Comparison of ENCODE assay signal across 23 mouse cellular contexts in genomic region chr8:87427188-87427587, GRCm38 (mm10). TPM values are rescaled to one million over a fixed set of nuclear protein-coding genes. Genes with fewer than 3 reads are reported as not detected.
DNase-seq lines count a peak whose midpoint lies in the region; ATAC-seq and TF ChIP-seq lines count a peak whose summit lies in the region.
"Had no signal": no experiment of that assay in that cellular context is flagged by ENCODE, and none has a peak within 500 bp of the region (broad histone marks: within the 10 kb centered on the region; RNA-seq: fewer than 3 reads in every experiment).

No protein-coding gene starts in this region.

- H3K36me3 ChIP-seq in intestine, embryonic 15.5 days: no peaks in the 10 kb centered on the region
- H3K36me3 ChIP-seq in intestine, embryonic 16.5 days (ENCODE audit: control insufficient read depth, insufficient read depth, low read length): no peaks in the 10 kb centered on the region
- H3K36me3 ChIP-seq in intestine, postnatal 0 days (ENCODE audit: control insufficient read depth, insufficient read depth): no peaks in the 10 kb centered on the region
- H3K36me3 ChIP-seq: G1E had no signal

- no peak overlapping the region for H3K9ac ChIP-seq in intestine, embryonic 15.5 days
- no peak overlapping the region for H3K9ac ChIP-seq in intestine, embryonic 16.5 days (ENCODE audit: low read depth, low read length)
- H3K9ac ChIP-seq in intestine, postnatal 0 days (ENCODE audit: low read depth, low read length): no peak overlapping the region

- H3K9me3 ChIP-seq in intestine, embryonic 15.5 days: no peaks in the 10 kb centered on the region
- H3K9me3 ChIP-seq in intestine, embryonic 16.5 days (ENCODE audit: control insufficient read depth, low read length): no peaks in the 10 kb centered on the region
- H3K9me3 ChIP-seq in intestine, postnatal 0 days (ENCODE audit: control insufficient read depth): no peaks in the 10 kb centered on the region

- no peaks in the 10 kb centered on the region for H3K27me3 ChIP-seq in intestine, embryonic 15.5 days (replicated peaks)
- H3K27me3 ChIP-seq in intestine, embryonic 16.5 days (replicated peaks; ENCODE audit: control insufficient read depth, insufficient read depth, low read length): no peaks in the 10 kb centered on the region
- H3K27me3 ChIP-seq in intestine, postnatal 0 days (replicated peaks; ENCODE audit: control insufficient read depth, insufficient read depth, low read length): no peaks in the 10 kb centered on the region

- no peak overlapping the region for H3K4me2 ChIP-seq in intestine, embryonic 15.5 days (replicated peaks)
- H3K4me2 ChIP-seq in intestine, embryonic 16.5 days (ENCODE audit: low read depth, low read length): no peak overlapping the region
- H3K4me2 ChIP-seq in intestine, postnatal 0 days (replicated peaks; ENCODE audit: low read depth): no peak overlapping the region

- H3K27ac ChIP-seq in intestine, embryonic 15.5 days: no peak overlapping the region
- H3K27ac ChIP-seq in intestine, embryonic 16.5 days (ENCODE audit: low read length): no peak overlapping the region
- H3K27ac ChIP-seq in intestine, postnatal 0 days (ENCODE audit: low read depth, low read length): no peak overlapping the region

- no peak for TF ChIP-seq CTCF in intestine, postnatal 0 days (IDR thresholded peaks at IDR 0.05; ENCODE audit: low read depth)

- H3K4me3 ChIP-seq in intestine, embryonic 15.5 days (replicated peaks): no peak overlapping the region
- no peak overlapping the region for H3K4me3 ChIP-seq in intestine, embryonic 16.5 days (ENCODE audit: low read length)
- H3K4me3 ChIP-seq in intestine, postnatal 0 days (ENCODE audit: low read depth, low read length): no peak overlapping the region

- no peaks in the 10 kb centered on the region for H3K4me1 ChIP-seq in intestine, embryonic 15.5 days (replicated peaks)
- H3K4me1 ChIP-seq in intestine, embryonic 16.5 days (ENCODE audit: control insufficient read depth, insufficient read depth, low read length): peaks cover 2% of the 10 kb centered on the region; the same call in 1 of the 2 replicates
- no peaks in the 10 kb centered on the region for H3K4me1 ChIP-seq in intestine, postnatal 0 days (replicated peaks; ENCODE audit: control insufficient read depth, insufficient read depth, low read length)

- peak; percentile 18 for DNase-seq in heart, adult 11 months
- DNase-seq in heart, adult 18-20 months: no peak
- no peak for DNase-seq in retina, postnatal 1 day
- DNase-seq in right cerebral cortex, postnatal 36 days (ENCODE audit: low spot score in 2 of 2): no peak
- no peak for DNase-seq in adrenal gland, adult 8-10 months
- DNase-seq: adrenal gland, adult 2 months; adrenal gland, postnatal 10 days; adrenal gland, postnatal 14 days; adrenal gland, postnatal 25 days; adrenal gland, postnatal 36 days; B cell, adult 2 months; cerebellum, adult 11 months; cerebellum, adult 11-12 months; cerebellum, adult 18-20 months had no signal

- ATAC-seq in intestine, embryonic 15.5 days: peak; percentile 51; the same call in 1 of the 2 replicates
- ATAC-seq in intestine, embryonic 16.5 days: peak; percentile 56
- ATAC-seq in intestine, postnatal 0 days: peak; percentile 47
- ATAC-seq: activated CD4-positive, CD25-positive, alpha-beta regulatory T cell, adult 4 months; CD4-positive, CD25-positive, alpha-beta regulatory T cell, adult 4 months; Patski had no signal

RNA-seq across cellular contexts. Expression of gene Cbln1, which starts 45.2 kb away (rescaled TPM):
- total RNA-seq in heart, adult 18-20 months (2021): under 1 TPM; 0.55 to 0.67 TPM
- 0.09 and 0.23 TPM in 2 replicates for polyA plus RNA-seq in intestine, embryonic 15.5 days (2015; fragmentation: Nextera tagmentation; extraction: Ambion mirVana)
- polyA plus RNA-seq in intestine, embryonic 16.5 days (2015; fragmentation: Nextera tagmentation; extraction: Ambion mirVana): not detected in 2 replicates
- polyA plus RNA-seq in intestine, postnatal 0 days (2015; fragmentation: Nextera tagmentation; extraction: Ambion mirVana): 0.07 TPM in 1 of 2 replicates, not detected in the other
- total RNA-seq in adrenal gland, adult 8-10 months (2022): under 1 TPM in 3 of 4 experiments, not detected in 1; 0.18 to 0.70 (median 0.41) TPM
- total RNA-seq: CH12.LX, G1E, MEL had no signal
- polyA plus RNA-seq: CD4-positive, CD25-positive, alpha-beta regulatory T cell, adult 4 months; G1E had no signal
